Mouse (Mus musculus): ENCODE data around the gene Lasp1. TPM values are rescaled to one million over a fixed set of nuclear protein-coding genes. Genes with fewer than 3 reads are reported as not detected.
"Not testable (repeated sequence)": the region's sequence is repeated elsewhere in the genome, so short reads cannot be mapped to it uniquely, and the experiment has no call there.

Lasp1 gene
- total RNA-seq, 4 experiments from 2014 or later, result 5.9 to 11.2 (median 9.0) TPM

GRCm38 (mm10) chr11:97867591-97867990, 68.8 kb downstream of the Lasp1 start:
- DNase-seq (ENCODE audit: low spot score in 2 of 2), result no peak

- DNase-seq (ENCODE audit: low spot score in 2 of 2), result not testable (repeated sequence)
Measured at GRCm38 (mm10) chr11:97872378-97872777, 73.6 kb downstream of the Lasp1 start.

GRCm38 (mm10) chr11:97874396-97874795, 75.6 kb downstream of the Lasp1 start:
- DNase-seq (ENCODE audit: low spot score in 2 of 2), result no peak

DNA sequence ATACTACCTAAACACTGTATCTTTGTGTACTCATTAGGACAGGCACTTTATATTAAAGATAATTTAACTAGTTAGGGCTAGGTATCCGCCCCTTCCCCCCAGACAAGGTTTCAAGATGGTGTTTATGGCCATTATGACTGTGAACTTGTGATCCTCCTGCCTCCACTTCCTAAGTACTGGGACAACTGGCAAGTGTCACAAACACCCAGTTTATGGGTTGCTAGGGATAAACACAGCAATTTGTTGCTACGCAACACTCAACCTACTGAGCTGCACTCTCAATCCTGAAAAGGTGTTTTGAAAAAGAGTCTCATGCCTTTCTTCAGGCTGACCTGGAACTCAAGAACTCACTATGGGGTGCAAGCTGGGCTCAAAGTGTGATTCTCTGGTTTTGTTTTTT, 78.5 kb downstream of the Lasp1 start:
- no peak for DNase-seq (ENCODE audit: low spot score in 2 of 2)

DNA sequence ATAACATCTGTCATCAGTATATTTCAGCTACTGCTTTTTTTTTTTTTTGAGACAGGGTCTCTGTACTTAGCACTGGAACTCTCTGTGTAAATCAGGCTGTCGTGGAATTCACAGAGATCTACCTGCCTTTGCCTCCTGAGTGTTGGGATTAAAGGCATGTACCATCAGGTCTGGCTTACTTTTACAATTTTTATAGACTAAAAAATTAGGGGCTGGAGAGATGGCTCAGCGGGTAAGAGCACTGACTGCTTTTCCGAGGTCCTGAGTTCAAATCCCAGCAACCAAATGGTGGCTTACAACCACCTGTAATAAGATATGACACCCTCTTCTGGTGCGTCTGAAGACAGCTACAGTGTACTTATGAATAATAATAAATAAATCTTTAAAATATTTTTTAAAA, 81.6 kb downstream of the Lasp1 start:
- no peak for DNase-seq (ENCODE audit: low spot score in 2 of 2)

DNA sequence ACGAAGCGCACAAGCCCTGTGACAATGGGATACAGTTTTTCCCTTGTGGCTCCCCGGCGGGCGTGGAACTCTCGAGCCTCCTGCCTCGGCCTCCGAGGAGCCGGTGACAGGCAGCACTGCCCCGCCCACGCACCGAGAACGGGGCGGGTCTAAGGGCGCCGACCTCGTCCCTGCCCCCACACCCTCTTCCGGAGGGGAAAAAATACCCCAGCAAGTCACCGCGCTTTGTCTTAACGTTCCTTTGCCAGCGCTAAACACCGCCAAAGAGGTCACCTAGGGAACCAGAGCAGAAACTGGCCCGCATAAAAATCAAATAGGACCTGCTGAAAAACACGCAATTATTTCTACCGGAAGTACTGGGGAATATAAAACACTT, 84.7 kb downstream of the Lasp1 start:
- DNase-seq (ENCODE audit: low spot score in 2 of 2), result peak; percentile 46 to 61

- DNase-seq (ENCODE audit: low spot score in 2 of 2), result peak; percentile 94 to 96
Measured at GRCm38 (mm10) chr11:97883918-97884600, 85.3 kb downstream of the Lasp1 start, which contains the start of gene Fbxo47. Gene Fbxo47 (minus strand): TSS chr11:97884154.

GRCm38 (mm10) chr11:97884601-97885185, 85.9 kb downstream of the Lasp1 start:
- no peak for DNase-seq (ENCODE audit: low spot score in 2 of 2)

GRCm38 (mm10) chr11:97885296-97885915, 86.6 kb downstream of the Lasp1 start:
- no peak for DNase-seq (ENCODE audit: low spot score in 2 of 2)

Other genes starting within 250 kb of the Lasp1 start
- gene Srcin1, start 222.8 kb upstream of the Lasp1 start, total RNA-seq (2022), result 1 to 10 TPM; 1.1 to 2.5 (median 1.6) TPM
- under 1 TPM; 0.39 to 0.92 (median 0.75) TPM for gene Epop, start 169.3 kb upstream of the Lasp1 start, total RNA-seq (2022)
- gene Mllt6, start 135.6 kb upstream of the Lasp1 start, total RNA-seq (2022), result 10 to 100 TPM; 45.5 to 63.7 (median 51.7) TPM
- gene Cisd3, start 113.2 kb upstream of the Lasp1 start, total RNA-seq (2022), result 100 to 1,000 TPM; 102 to 119 (median 105) TPM
- gene Pcgf2, start 98.5 kb upstream of the Lasp1 start, total RNA-seq (2022), result 1 to 10 TPM; 1.2 to 2.7 (median 1.5) TPM
- gene Psmb3, start 95.6 kb upstream of the Lasp1 start, total RNA-seq (2022), result 100 to 1,000 TPM; 164 to 175 (median 171) TPM
- 10 to 100 TPM; 68.1 to 81.6 (median 73.1) TPM for gene Pip4k2b, start 54.3 kb upstream of the Lasp1 start, total RNA-seq (2022)
- gene Cwc25, start 32.4 kb upstream of the Lasp1 start, total RNA-seq (2022), result 1 to 10 TPM; 3.2 to 5.9 (median 4.7) TPM
- not detected for gene 1700001P01Rik, start 23.1 kb upstream of the Lasp1 start, total RNA-seq (2022)
- gene Rpl23, start 16.6 kb upstream of the Lasp1 start, total RNA-seq (2022), result 100 to 1,000 TPM; 371 to 534 (median 431) TPM
- gene B230217C12Rik, start 41.8 kb downstream of the Lasp1 start, total RNA-seq (2022), result under 1 TPM; 0.19 to 0.51 (median 0.32) TPM
- gene Fbxo47, start 85.2 kb downstream of the Lasp1 start, total RNA-seq (2022), result under 1 TPM in 3 of 4 experiments, not detected in 1; 0.15 to 0.48 (median 0.46) TPM
- gene Plxdc1, start 187.4 kb downstream of the Lasp1 start, total RNA-seq (2022), result 1 to 10 TPM; 1.3 to 3.4 (median 1.9) TPM
- under 1 TPM in 2 of 4 experiments, not detected in 2; 0.18 to 0.19 TPM for gene Arl5c, start 197.2 kb downstream of the Lasp1 start, total RNA-seq (2022)
- 100 to 1,000 TPM; 172 to 203 (median 187) TPM for gene Cacnb1, start 224.0 kb downstream of the Lasp1 start, total RNA-seq (2022)
- gene Rpl19, start 227.7 kb downstream of the Lasp1 start, total RNA-seq (2022), result 100 to 1,000 TPM; 364 to 479 (median 402) TPM